Mouse (Mus musculus) lung, postnatal 0 days (tissue): ENCODE data around the gene Galp. TPM values are rescaled to one million over a fixed set of nuclear protein-coding genes. Genes with fewer than 3 reads are reported as not detected.
"Not testable (repeated sequence)": the region's sequence is repeated elsewhere in the genome, so short reads cannot be mapped to it uniquely, and the experiment has no call there.

ENCODE experiments used
- ATAC-seq: fragments of 200-750 bp; cut with Nextera tagmentation; 2 replicates; pipeline ENCODE4 v1.8.0; 2017; ENCODE audit warnings: moderate library complexity
- DNase-seq: peaks from one replicate; pipeline ENCODE4 v3.0.0-alpha.2; 2016; ENCODE audit warnings: low spot score
- H3K27ac ChIP-seq: fragments of 300-500 bp; sonication (generic); 2 replicates; pipeline ENCODE4 v1.5.1; 2014; ENCODE audit warnings: antibody characterized with exemption, mild to moderate bottlenecking, low read length, mixed read lengths
- H3K27me3 ChIP-seq: fragments of 300-500 bp; sonication (generic); replicated peaks from 2 replicates; pipeline ENCODE4 v1.6.1; 2014; ENCODE audit warnings: low read length, mixed read lengths; ENCODE audit not compliant: insufficient read depth
- H3K36me3 ChIP-seq: fragments of 300-500 bp; sonication (generic); 2 replicates; pipeline ENCODE4 v1.6.1; 2014; ENCODE audit warnings: low read length, mixed read lengths; ENCODE audit not compliant: insufficient read depth
- H3K4me1 ChIP-seq: fragments of 300-500 bp; sonication (generic); 2 replicates; pipeline ENCODE4 v1.6.1; 2014; ENCODE audit warnings: antibody characterized with exemption, low read depth, low read length, mixed read lengths; ENCODE audit not compliant: insufficient read depth
- H3K4me2 ChIP-seq: fragments of 300-500 bp; sonication (generic); replicated peaks from 2 replicates; pipeline ENCODE4 v1.6.1; 2014; ENCODE audit warnings: low read depth, mild to moderate bottlenecking, low read length, moderate library complexity, mixed read lengths
- H3K4me3 ChIP-seq: fragments of 300-500 bp; sonication (generic); 2 replicates; pipeline ENCODE4 v1.5.1; 2014; ENCODE audit warnings: low read depth, low read length
- H3K9ac ChIP-seq: fragments of 300-500 bp; sonication (generic); replicated peaks from 2 replicates; pipeline ENCODE4 v1.6.1; 2014; ENCODE audit warnings: low read depth, mild to moderate bottlenecking
- H3K9me3 ChIP-seq: fragments of 300-500 bp; sonication (generic); 2 replicates; pipeline ENCODE4 v1.6.1; 2016; ENCODE audit warnings: low read length, mixed read lengths
- CTCF ChIP-seq: IDR thresholded peaks from 2 replicates; pipeline ENCODE4 v1.5.1; 2016; ENCODE audit warnings: antibody characterized with exemption, mild to moderate bottlenecking
- EP300 ChIP-seq: IDR thresholded peaks from 2 replicates; pipeline ENCODE4 v1.6.1; 2016; ENCODE audit warnings: antibody characterized with exemption, mild to moderate bottlenecking, control low read depth
- WGBS: fragments of 180-500 bp; shearing (Covaris S2); extraction: QIAGEN DNeasy Blood & Tissue Kit; methylation state at CpG from one replicate; pipeline ENCODE4 v1.1.7; 2014; 5-methylcytosine and 5-hydroxymethylcytosine counted together
- polyA plus RNA-seq: library from polyadenylated mRNA; unstranded; fragments of >200 nt; fragmentation: Nextera tagmentation; extraction: Ambion mirVana; gene quantifications from 2 replicates; pipeline ENCODE4 v1.2.1, GENCODE M21; 2015

Gene Galp
- polyA plus RNA-seq, 1 experiment from 2014 or later: not detected

GRCm38 (mm10) chr7:6194129-6194528, 2.8 kb upstream of the Galp start:
- H3K9ac ChIP-seq: no peak overlapping the region
- H3K27ac ChIP-seq: no peak overlapping the region
- peak; percentile 91 for TF ChIP-seq CTCF
- TF ChIP-seq EP300: no peak
- H3K4me3 ChIP-seq: no peak overlapping the region
- peak; percentile 52 for DNase-seq
- H3K27me3 ChIP-seq: no peaks in the 10 kb centered on the region
- 20% methylated on average over 5 of the region's 5 CpGs for WGBS
- no peak overlapping the region for H3K4me2 ChIP-seq
- no peaks in the 10 kb centered on the region for H3K9me3 ChIP-seq
- ATAC-seq: peak; percentile 80
- no peaks in the 10 kb centered on the region for H3K4me1 ChIP-seq
- H3K36me3 ChIP-seq: 0 out of 2 replicates have a peak, but pooled peaks cover 7% of the 10 kb centered on the region

DNA sequence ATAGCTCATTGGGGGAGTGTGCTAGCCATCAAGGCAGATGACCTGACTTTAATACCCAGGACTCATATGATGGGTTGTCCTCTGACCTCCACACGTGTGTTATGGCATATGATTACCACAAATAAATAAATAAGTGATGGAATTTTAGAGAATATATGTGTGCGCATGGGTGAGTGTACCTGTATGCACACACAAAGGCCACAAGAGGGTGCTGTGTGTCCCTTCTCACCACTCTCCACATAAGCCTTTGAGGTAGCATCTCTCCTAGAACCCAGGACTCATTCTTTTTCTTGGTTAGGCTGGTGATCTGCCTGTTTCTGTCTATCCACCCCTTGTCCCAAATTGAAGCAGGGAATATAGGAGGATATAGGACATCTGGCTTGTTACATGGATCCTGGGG, 1.1 kb upstream of the Galp start:
- Histone ChIP-seq H3K27me3 (no peaks in the 10 kb centered on the region), H3K4me3 (no peak overlapping the region)

GRCm38 (mm10) chr7:6204200-6204599, 7.3 kb downstream of the Galp start:
- Histone ChIP-seq H3K9me3 (no peaks in the 10 kb centered on the region), H3K4me1 (no peaks in the 10 kb centered on the region), H3K27ac (no peak overlapping the region), H3K9ac (no peak overlapping the region), H3K4me2 (no peak overlapping the region), H3K36me3 (no peaks in the 10 kb centered on the region), H3K27me3 (no peaks in the 10 kb centered on the region), H3K4me3 (no peak overlapping the region)
- ATAC-seq: no peak
- DNase-seq: no peak
- no peak for TF ChIP-seq EP300
- no peak for TF ChIP-seq CTCF
- WGBS: 71% methylated on average over 3 of the region's 3 CpGs

More for the DNA sequence above, 1.1 kb upstream of the Galp start:
- TF ChIP-seq CTCF (peak; percentile 42), EP300 (no peak)
- H3K36me3 ChIP-seq: no peaks in the 10 kb centered on the region
- 46% methylated on average over 2 of the region's 2 CpGs for WGBS
- H3K9ac ChIP-seq: no peak overlapping the region
- no peak overlapping the region for H3K4me2 ChIP-seq
- no peak for ATAC-seq
- H3K4me1 ChIP-seq: no peaks in the 10 kb centered on the region
- no peaks in the 10 kb centered on the region for H3K9me3 ChIP-seq
- H3K27ac ChIP-seq: no peak overlapping the region
- DNase-seq: no peak

DNA sequence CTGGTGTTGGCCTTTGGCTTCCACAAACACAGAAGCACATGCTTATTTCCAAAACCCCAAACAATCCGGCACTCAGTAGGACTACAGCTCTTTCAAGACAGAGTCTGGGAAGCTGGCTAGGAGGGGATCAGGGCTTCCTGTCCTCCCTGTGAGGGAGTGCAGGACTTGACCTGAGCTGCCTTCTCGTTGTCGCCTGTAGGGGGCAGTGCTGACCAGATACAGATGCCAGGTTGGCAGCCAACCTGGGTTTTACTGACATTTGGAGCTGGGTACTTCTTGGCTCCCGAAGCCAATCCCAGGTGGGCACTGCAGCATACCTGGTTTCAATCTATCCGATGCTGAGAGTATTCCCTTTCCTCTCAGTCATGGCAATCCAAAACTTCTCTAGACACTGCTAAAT, 16.3 kb downstream of the Galp start:
- no peak overlapping the region for H3K9ac ChIP-seq
- 43% methylated on average over 5 of the region's 5 CpGs for WGBS
- H3K4me1 ChIP-seq: no peaks in the 10 kb centered on the region
- H3K4me2 ChIP-seq: no peak overlapping the region
- TF ChIP-seq CTCF (peak; percentile 31; the same call in 1 of the 2 replicates), EP300 (no peak)
- H3K36me3 ChIP-seq: no peaks in the 10 kb centered on the region
- H3K27me3 ChIP-seq: no peaks in the 10 kb centered on the region
- ATAC-seq (no peak), DNase-seq (no peak)
- H3K27ac ChIP-seq: no peak overlapping the region
- H3K4me3 ChIP-seq: no peak overlapping the region
- no peaks in the 10 kb centered on the region for H3K9me3 ChIP-seq

DNA sequence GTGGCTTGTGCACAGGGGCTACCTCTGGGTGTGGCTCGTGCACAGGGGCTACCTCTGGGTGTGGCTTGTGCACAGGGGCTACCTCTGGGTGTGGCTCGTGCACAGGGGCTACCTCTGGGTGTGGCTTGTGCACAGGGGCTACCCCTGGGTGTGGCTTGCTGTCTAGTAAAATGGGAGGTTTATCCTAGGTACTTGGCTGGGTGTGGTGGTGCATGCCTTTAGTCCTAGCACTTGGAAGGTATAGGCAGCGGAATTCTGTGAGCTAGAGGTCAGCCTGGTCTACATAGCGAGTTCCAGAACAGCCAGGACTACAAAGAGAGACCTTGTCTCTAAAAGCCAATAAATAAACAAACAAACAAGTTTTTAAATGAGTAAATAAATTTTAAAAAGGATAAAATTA, 17.8 kb downstream of the Galp start:
- H3K36me3 ChIP-seq, H3K4me2 ChIP-seq, H3K27ac ChIP-seq, H3K9me3 ChIP-seq, H3K4me1 ChIP-seq, H3K4me3 ChIP-seq, H3K9ac ChIP-seq, H3K27me3 ChIP-seq, ATAC-seq, DNase-seq: not testable (repeated sequence)
- WGBS: 65% methylated on average over 2 of the region's 4 CpGs

DNA sequence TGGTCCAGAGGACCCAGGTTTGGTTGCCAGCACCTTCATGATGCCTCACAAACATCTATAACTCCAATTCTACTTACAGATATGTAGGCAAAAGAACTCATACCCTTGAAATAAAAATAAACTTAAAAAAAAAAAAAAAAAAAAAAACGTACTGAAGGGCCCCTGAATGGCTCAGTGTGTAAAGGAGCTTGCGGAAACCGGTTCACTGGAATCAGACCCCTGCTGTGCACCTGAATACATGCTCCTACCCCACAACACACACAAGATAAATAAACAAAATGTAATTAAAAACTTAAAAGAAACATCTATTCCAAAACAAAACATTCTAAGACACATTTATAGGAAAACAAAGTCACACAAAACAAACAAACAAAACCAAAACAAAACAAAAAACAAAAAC, 23.3 kb downstream of the Galp start:
- 51% methylated on average over 3 of the region's 3 CpGs for WGBS

DNA sequence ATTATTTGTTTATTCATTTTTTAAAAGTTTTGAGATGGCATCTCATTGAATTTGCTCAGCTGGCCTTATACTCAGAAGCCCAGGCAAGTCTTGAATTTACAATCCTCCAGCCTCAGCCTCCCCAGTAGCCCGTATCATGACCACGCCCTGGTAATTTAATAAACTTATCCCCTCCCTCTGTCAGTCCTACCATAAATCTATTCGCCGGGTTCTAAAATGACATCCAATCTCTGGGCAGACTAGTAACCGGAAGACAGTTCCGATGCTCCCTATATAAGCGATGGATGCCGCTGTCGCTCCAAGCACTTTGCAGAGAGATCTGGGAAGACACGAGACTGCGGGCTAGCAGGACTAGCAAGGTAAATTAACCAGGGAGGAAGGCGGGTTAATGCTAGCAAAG, 25.1 kb downstream of the Galp start, which contains the start of gene Zscan5b:
Zscan5b (plus strand) TSS at position 301 of the 400 bp plus-strand sequence.
- Histone ChIP-seq H3K27ac (no peak within 1 kb of the TSS), H3K9me3 (no peaks in the 10 kb centered on the region), H3K27me3 (no peaks in the 10 kb centered on the region), H3K36me3 (no peaks in the 10 kb centered on the region), H3K4me3 (no peak within 1 kb of the TSS), H3K4me2 (no peak within 1 kb of the TSS), H3K9ac (no peak within 1 kb of the TSS), H3K4me1 (no peaks in the 10 kb centered on the region)
- no peak for TF ChIP-seq EP300
- no peak for TF ChIP-seq CTCF
- no peak for DNase-seq
- 92% methylated on average over 12 of the region's 12 CpGs for WGBS
- ATAC-seq: no peak

More for the DNA sequence above, 23.3 kb downstream of the Galp start:
- ATAC-seq (no peak), DNase-seq (no peak)
- no peaks in the 10 kb centered on the region for H3K4me1 ChIP-seq
- H3K27me3 ChIP-seq: no peaks in the 10 kb centered on the region
- H3K9me3 ChIP-seq: no peaks in the 10 kb centered on the region
- H3K9ac ChIP-seq: no peak overlapping the region
- H3K4me3 ChIP-seq: no peak overlapping the region
- no peak overlapping the region for H3K4me2 ChIP-seq
- TF ChIP-seq EP300 (no peak), CTCF (no peak)
- H3K36me3 ChIP-seq: no peaks in the 10 kb centered on the region
- no peak overlapping the region for H3K27ac ChIP-seq

DNA sequence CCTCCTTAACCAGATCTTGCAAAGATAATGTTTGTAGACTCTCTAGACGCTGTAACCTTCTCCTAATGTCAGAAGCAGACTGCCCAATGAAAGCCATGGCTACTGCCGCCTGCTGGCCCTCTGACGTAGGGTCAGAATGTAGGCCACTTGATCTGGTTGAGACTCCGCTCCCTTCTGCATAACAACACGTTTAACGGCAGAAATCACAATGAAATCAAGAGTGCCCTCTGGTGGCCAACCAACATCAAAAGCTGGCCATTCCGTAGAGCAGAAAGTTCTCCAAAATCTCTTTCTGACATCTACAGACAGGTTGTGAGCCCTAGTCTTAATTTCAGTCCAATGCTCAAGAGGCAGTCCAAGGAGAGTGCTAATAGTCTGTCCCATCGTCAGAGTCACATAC, 31.6 kb downstream of the Galp start:
- not testable (repeated sequence) for H3K4me3 ChIP-seq, DNase-seq, H3K4me2 ChIP-seq, H3K4me1 ChIP-seq, H3K9me3 ChIP-seq, H3K36me3 ChIP-seq, H3K9ac ChIP-seq, H3K27ac ChIP-seq, ATAC-seq, H3K27me3 ChIP-seq
- WGBS: 54% methylated on average over 8 of the region's 8 CpGs
